Mouse (Mus musculus): ENCODE measurements at regions not wholly inside any gene's neighbourhood (a gene's known extent, or its start where the extent isn't known, plus 50 kb on each side); places are given as distances from the start of the nearest gene placed in this dataset.

DNA sequence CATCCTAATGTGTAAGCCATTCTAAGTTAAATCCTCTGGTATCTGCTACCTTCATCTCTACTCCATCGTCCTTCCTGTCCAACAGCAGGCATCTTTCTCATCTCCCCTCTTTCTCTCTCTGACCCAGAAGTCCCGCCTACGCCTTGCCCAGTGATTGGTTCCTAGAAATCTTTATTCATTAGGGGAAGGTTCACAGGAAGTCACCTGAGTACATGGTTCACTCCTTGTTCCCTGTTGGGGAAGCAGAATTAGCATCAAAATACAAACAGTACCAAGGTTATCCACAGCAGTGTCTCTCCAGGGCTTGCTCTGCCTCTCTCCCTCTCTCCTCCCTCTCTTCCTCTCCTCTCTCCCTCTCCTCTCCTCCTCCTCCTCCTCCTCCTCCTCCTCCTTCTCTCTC, 319.4 kb downstream of the Nkx6-1 start:
- TF ChIP-seq POLR2A (IDR thresholded peaks at IDR 0.05; ENCODE audit: control insufficient read depth in 1 of 2, insufficient read depth in 1 of 2, low read depth in 1 of 2, low read length in 2 of 2, poor library complexity in 1 of 2) (no peak), CHD1 (IDR thresholded peaks at IDR 0.05; ENCODE audit: low read depth, low read length) (no peak), USF1 (IDR thresholded peaks at IDR 0.05; ENCODE audit: low read depth, low read length) (no peak), GATA1 (IDR thresholded peaks at IDR 0.05; ENCODE audit: low read depth, low read length) (no peak), ZC3H11A (IDR thresholded peaks at IDR 0.05; ENCODE audit: low read depth, low read length) (no peak), SIN3A (IDR thresholded peaks at IDR 0.05; ENCODE audit: low read length) (no peak), EP300 (IDR thresholded peaks at IDR 0.05; ENCODE audit: low read depth in 1 of 2, low read length in 2 of 2) (no peak), MEF2A (IDR thresholded peaks at IDR 0.05; ENCODE audit: extremely low read depth, insufficient replicate concordance, low read depth, low read length, poor library complexity, severe bottlenecking) (no peak), RCOR1 (IDR thresholded peaks at IDR 0.05; ENCODE audit: low read depth, low read length) (no peak), CTCF (IDR thresholded peaks at IDR 0.05 in 2 of 3, conservative IDR thresholded peaks at IDR 0.05 in 1 of 3; ENCODE audit: control insufficient read depth in 1 of 3, insufficient read depth in 1 of 3, low read depth in 2 of 3, low read length in 3 of 3, poor library complexity in 1 of 3, severe bottlenecking in 1 of 3) (no peak), TAL1 (IDR thresholded peaks at IDR 0.05; ENCODE audit: low read length) (no peak), USF2 (IDR thresholded peaks at IDR 0.05; ENCODE audit: borderline replicate concordance in 1 of 2, insufficient read depth in 1 of 2, low read depth in 1 of 2, low read length in 2 of 2) (no peak), ZNF384 (IDR thresholded peaks at IDR 0.05; ENCODE audit: low read depth, low read length) (no peak)
